Mouse (Mus musculus): ENCODE measurements at regions not wholly inside any gene's neighbourhood (a gene's known extent, or its start where the extent isn't known, plus 50 kb on each side); places are given as distances from the start of the nearest gene placed in this dataset.
"Not testable (repeated sequence)": the region's sequence is repeated elsewhere in the genome, so short reads cannot be mapped to it uniquely, and the experiment has no call there.

- DNase-seq (ENCODE audit: low spot score), result no peak
These were observed 112.6 kb upstream of the Stt3b start for GRCm38 (mm10) chr9:115422786-115423185.

GRCm38 (mm10) chr9:115426682-115427081 is 116.5 kb upstream of the Stt3b start:
- peak; percentile 18 for DNase-seq (ENCODE audit: low spot score)

- no peak for DNase-seq (ENCODE audit: low spot score)
These were observed 120.0 kb upstream of the Stt3b start for GRCm38 (mm10) chr9:115430271-115430670.

GRCm38 (mm10) chr9:115434696-115435095 is 124.5 kb upstream of the Stt3b start:
- no peak for DNase-seq (ENCODE audit: low spot score)

GRCm38 (mm10) chr9:115436301-115436700 is 126.1 kb upstream of the Stt3b start:
- DNase-seq (ENCODE audit: low spot score), result no peak

GRCm38 (mm10) chr9:115438234-115438633 is 128.0 kb upstream of the Stt3b start:
- not testable (repeated sequence) for DNase-seq (ENCODE audit: low spot score)

- DNase-seq (ENCODE audit: low spot score), result no peak
These were observed 136.5 kb upstream of the Stt3b start for GRCm38 (mm10) chr9:115446681-115447080.

- DNase-seq (ENCODE audit: low spot score), result no peak
These were observed 140.6 kb upstream of the Stt3b start for GRCm38 (mm10) chr9:115450741-115451320.

GRCm38 (mm10) chr9:115454771-115455170 is 144.6 kb upstream of the Stt3b start:
- no peak for DNase-seq (ENCODE audit: low spot score)

GRCm38 (mm10) chr9:115456121-115456520 is 145.9 kb upstream of the Stt3b start:
- DNase-seq (ENCODE audit: low spot score), result no peak

GRCm38 (mm10) chr9:115456638-115457037 is 146.4 kb upstream of the Stt3b start:
- no peak for DNase-seq (ENCODE audit: low spot score)

- DNase-seq (ENCODE audit: low spot score), result no peak
These were observed 147.9 kb upstream of the Stt3b start for GRCm38 (mm10) chr9:115457889-115458710.

GRCm38 (mm10) chr9:115459075-115459474 is 148.9 kb upstream of the Stt3b start:
- DNase-seq (ENCODE audit: low spot score), result not testable (repeated sequence)

- DNase-seq (ENCODE audit: low spot score), result no peak
These were observed 155.1 kb upstream of the Stt3b start for GRCm38 (mm10) chr9:115465326-115465725.

- DNase-seq (ENCODE audit: low spot score), result no peak
These were observed 158.4 kb upstream of the Stt3b start for GRCm38 (mm10) chr9:115468641-115469040.

- no peak for DNase-seq (ENCODE audit: low spot score)
These were observed 161.4 kb upstream of the Stt3b start for GRCm38 (mm10) chr9:115471582-115471981.

- no peak for DNase-seq (ENCODE audit: low spot score)
These were observed 162.8 kb upstream of the Stt3b start for GRCm38 (mm10) chr9:115473037-115473436.

- no peak for DNase-seq (ENCODE audit: low spot score)
These were observed 163.6 kb upstream of the Stt3b start for GRCm38 (mm10) chr9:115473847-115474246.

- DNase-seq (ENCODE audit: low spot score), result no peak
These were observed 164.1 kb upstream of the Stt3b start for GRCm38 (mm10) chr9:115474342-115474741.

- DNase-seq (ENCODE audit: low spot score), result no peak
These were observed 166.0 kb upstream of the Stt3b start for GRCm38 (mm10) chr9:115476205-115476604.

GRCm38 (mm10) chr9:115477556-115478220 is 167.5 kb upstream of the Stt3b start:
- no peak for DNase-seq (ENCODE audit: low spot score)

GRCm38 (mm10) chr9:115478946-115479345 is 168.7 kb upstream of the Stt3b start:
- no peak for DNase-seq (ENCODE audit: low spot score)

GRCm38 (mm10) chr9:115481176-115481575 is 171.0 kb upstream of the Stt3b start:
- no peak for DNase-seq (ENCODE audit: low spot score)
